Comparison of ENCODE assay signal across 9 mouse cellular contexts in the genomic region with DNA sequence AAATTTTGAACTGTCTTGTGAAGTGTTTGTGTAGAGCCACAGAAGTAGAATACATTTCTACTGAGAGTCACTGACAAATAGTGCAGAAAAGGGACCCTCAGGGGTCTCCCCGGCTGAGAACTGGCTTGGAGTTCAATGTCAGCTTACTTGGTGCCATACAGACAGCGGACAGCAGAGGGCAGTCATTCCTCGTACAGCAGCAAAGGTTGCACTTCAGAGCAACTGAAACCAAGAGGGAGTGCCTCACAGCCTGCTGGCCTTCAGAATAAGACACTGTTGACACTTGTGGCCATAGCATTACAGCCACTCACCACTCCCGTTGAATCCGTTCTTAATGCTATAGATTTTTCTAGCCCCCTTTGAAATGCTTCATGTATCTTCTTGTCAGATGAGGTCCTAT. TPM values are rescaled to one million over a fixed set of nuclear protein-coding genes. Genes with fewer than 3 reads are reported as not detected.
A peak's percentile ranks its signal among the peaks of the same experiment; 100 is the strongest.
DNase-seq lines count a peak whose midpoint lies in the region; ATAC-seq and TF ChIP-seq lines count a peak whose summit lies in the region.
"Had no signal": no experiment of that assay in that cellular context is flagged by ENCODE, and none has a peak within 500 bp of the region (broad histone marks: within the 10 kb centered on the region; RNA-seq: fewer than 3 reads in every experiment).

No protein-coding gene starts in this region.

- H3K4me3 ChIP-seq in cortical plate, adult 2 months (ENCODE audit: insufficient read depth, low read length) = no peak overlapping the region
- H3K4me3 ChIP-seq: limb, embryonic 13.5 days had no signal

- DNase-seq in ES-CJ7 (ENCODE audit: low read depth, low spot score) (peak; percentile 84), adipocyte (ENCODE audit: low spot score) (peak; percentile 78)
- DNase-seq in heart, postnatal 10 days = peak; percentile 78 to 84
- peak; percentile 78 to 95 for DNase-seq in layer of hippocampus, postnatal 25 days (ENCODE audit: extremely low spot score in 1 of 2, low spot score in 1 of 2)
- DNase-seq in right cerebral cortex, postnatal 25 days = peak; percentile 69

- no peak overlapping the region for H3K27ac ChIP-seq in cortical plate, adult 2 months (ENCODE audit: insufficient read depth, low read length)
- H3K27ac ChIP-seq: limb, embryonic 13.5 days had no signal

- intact Hi-C loops in heart, postnatal 10 days (cut with DNase I) = loop anchor here (2.0 to 5.0 kb wide), 5 partner anchors 42 to 342 kb away; a partner anchor contains a TSS

- ATAC-seq in megakaryocyte-erythroid progenitor cell, adult 5-6 weeks (replicated peaks; ENCODE audit: low FRiP score, low TSS enrichment, poor library complexity, severe bottlenecking) = peak; percentile 84
- ATAC-seq in erythroid progenitor cell, adult 5-6 weeks (replicated peaks; ENCODE audit: low FRiP score, poor library complexity, severe bottlenecking) = no peak

- H3K4me1 ChIP-seq in cortical plate, adult 2 months (ENCODE audit: control insufficient read depth, insufficient read depth, low read length) = no peaks in the 10 kb centered on the region
- H3K4me1 ChIP-seq: limb, embryonic 13.5 days had no signal

- TF ChIP-seq CTCF in cortical plate, adult 2 months (IDR thresholded peaks at IDR 0.05; ENCODE audit: extremely low read depth, insufficient read depth, low read length) = peak; percentile 98

- no peak for TF ChIP-seq POLR2A in cortical plate, adult 2 months (IDR thresholded peaks at IDR 0.05; ENCODE audit: extremely low read depth, insufficient read depth, low read length)

RNA-seq across cellular contexts. Expression of a gene that starts 9.5 kb away (rescaled TPM):
- 24.2 and 25.8 TPM in 2 replicates for polyA plus RNA-seq in cortical plate, adult 2 months (2012; rRNA removed)
- 10 to 100 TPM; 10.5 to 10.6 TPM for total RNA-seq in heart, postnatal 10 days (2021)
- total RNA-seq in layer of hippocampus, postnatal 25 days (2021) = 10 to 100 TPM; 14.5 to 16.4 TPM
- 7.8 and 15.3 TPM in 2 replicates for total RNA-seq in megakaryocyte-erythroid progenitor cell, adult 5-6 weeks (2014; fragmentation: Nextera tagmentation)
- total RNA-seq in megakaryocyte-erythroid progenitor cell, adult 5-6 weeks (2017) = 8.9 and 18.9 TPM in 2 replicates
- total RNA-seq in erythroid progenitor cell, adult 5-6 weeks (2015; ENCODE audit: low replicate concordance) = 11.2 and 16.8 TPM in 2 replicates
- total RNA-seq in erythroid progenitor cell, adult 5-6 weeks (2017; ENCODE audit: low replicate concordance) = 3.3 and 4.0 TPM in 2 replicates

RNA-seq across cellular contexts. Expression of a gene that starts 17.5 kb away (rescaled TPM):
- 71.3 and 71.6 TPM in 2 replicates for polyA plus RNA-seq in cortical plate, adult 2 months (2012; rRNA removed)
- 10 to 100 TPM; 48.7 to 51.9 TPM for total RNA-seq in heart, postnatal 10 days (2021)
- total RNA-seq in layer of hippocampus, postnatal 25 days (2021) = 10 to 100 TPM; 31.8 to 36.8 TPM
- 78.7 and 97.1 TPM in 2 replicates for total RNA-seq in megakaryocyte-erythroid progenitor cell, adult 5-6 weeks (2014; fragmentation: Nextera tagmentation)
- total RNA-seq in megakaryocyte-erythroid progenitor cell, adult 5-6 weeks (2017) = 40.0 and 46.5 TPM in 2 replicates
- total RNA-seq in erythroid progenitor cell, adult 5-6 weeks (2015; ENCODE audit: low replicate concordance) = 31.4 and 37.8 TPM in 2 replicates
- total RNA-seq in erythroid progenitor cell, adult 5-6 weeks (2017; ENCODE audit: low replicate concordance) = 5.0 and 10.8 TPM in 2 replicates

RNA-seq across cellular contexts. Expression of a gene that starts 17.6 kb away (rescaled TPM):
- polyA plus RNA-seq in cortical plate, adult 2 months (2012; rRNA removed) = 34.1 and 36.2 TPM in 2 replicates
- 1 to 10 TPM; 3.8 to 4.7 TPM for total RNA-seq in heart, postnatal 10 days (2021)
- total RNA-seq in layer of hippocampus, postnatal 25 days (2021) = 10 to 100 TPM; 21.1 to 27.1 TPM
- 15.7 and 22.5 TPM in 2 replicates for total RNA-seq in megakaryocyte-erythroid progenitor cell, adult 5-6 weeks (2014; fragmentation: Nextera tagmentation)
- 11.4 and 18.2 TPM in 2 replicates for total RNA-seq in megakaryocyte-erythroid progenitor cell, adult 5-6 weeks (2017)
- total RNA-seq in erythroid progenitor cell, adult 5-6 weeks (2015; ENCODE audit: low replicate concordance) = 13.0 and 15.9 TPM in 2 replicates
- total RNA-seq in erythroid progenitor cell, adult 5-6 weeks (2017; ENCODE audit: low replicate concordance) = 8.1 and 21.0 TPM in 2 replicates

RNA-seq across cellular contexts. Expression of a gene that starts 18.2 kb away (rescaled TPM):
- 7.0 and 8.0 TPM in 2 replicates for polyA plus RNA-seq in cortical plate, adult 2 months (2012; rRNA removed)
- under 1 TPM; 0.25 to 0.26 TPM for total RNA-seq in heart, postnatal 10 days (2021)
- total RNA-seq in layer of hippocampus, postnatal 25 days (2021) = 10 to 100 TPM in 1 of 2 experiments, 1 to 10 TPM in 1; 8.2 to 12.9 TPM
- 0.84 TPM in 1 of 2 replicates, not detected in the other for total RNA-seq in megakaryocyte-erythroid progenitor cell, adult 5-6 weeks (2014; fragmentation: Nextera tagmentation)
- total RNA-seq in megakaryocyte-erythroid progenitor cell, adult 5-6 weeks (2017) = not detected in 2 replicates
- total RNA-seq in erythroid progenitor cell, adult 5-6 weeks (2015; ENCODE audit: low replicate concordance) = not detected in 2 replicates
- 1.0 TPM in 1 of 2 replicates, not detected in the other for total RNA-seq in erythroid progenitor cell, adult 5-6 weeks (2017; ENCODE audit: low replicate concordance)

RNA-seq across cellular contexts. Expression of a gene that starts 42.2 kb away (rescaled TPM):
- polyA plus RNA-seq in cortical plate, adult 2 months (2012; rRNA removed) = 16.7 and 20.8 TPM in 2 replicates
- total RNA-seq in heart, postnatal 10 days (2021) = not detected
- total RNA-seq in layer of hippocampus, postnatal 25 days (2021) = 10 to 100 TPM in 1 of 2 experiments, 1 to 10 TPM in 1; 9.9 to 12.2 TPM
- not detected in 2 replicates for total RNA-seq in megakaryocyte-erythroid progenitor cell, adult 5-6 weeks (2014; fragmentation: Nextera tagmentation)
- not detected in 2 replicates for total RNA-seq in megakaryocyte-erythroid progenitor cell, adult 5-6 weeks (2017)
- total RNA-seq in erythroid progenitor cell, adult 5-6 weeks (2015; ENCODE audit: low replicate concordance) = not detected in 2 replicates
- not detected in 2 replicates for total RNA-seq in erythroid progenitor cell, adult 5-6 weeks (2017; ENCODE audit: low replicate concordance)
